Mouse (Mus musculus) CH12.LX (cell line): ENCODE measurements around the gene Esd.

Experiments used
- CTCF ChIP-seq, 2 experiments: IDR thresholded peaks in 1 of 2; conservative IDR thresholded peaks in 1 of 2; 2 replicates each; pipeline ENCODE4 v1.5.1; 2011 to 2012; ENCODE audit warnings: low read depth in 2 of 2, low read length in 2 of 2, improper control_type of control experiment in 1 of 2, inconsistent platforms in 1 of 2, mild to moderate bottlenecking in 1 of 2, moderate library complexity in 1 of 2
- JUN ChIP-seq: IDR thresholded peaks from 2 replicates; pipeline ENCODE4 v1.6.1; 2011; ENCODE audit warnings: low read depth, mild to moderate bottlenecking, low read length, improper control_type of control experiment, moderate library complexity; ENCODE audit not compliant: insufficient read depth
- MAX ChIP-seq: IDR thresholded peaks from 2 replicates; pipeline ENCODE4 v1.6.1; 2011; ENCODE audit warnings: low read length, improper control_type of control experiment
- MXI1 ChIP-seq: IDR thresholded peaks from 2 replicates; pipeline ENCODE4 v1.6.1; 2011; ENCODE audit warnings: mild to moderate bottlenecking, low read depth, low read length, improper control_type of control experiment
- PAX5 ChIP-seq: IDR thresholded peaks from 2 replicates; pipeline ENCODE4 v1.6.1; 2012; ENCODE audit warnings: low read length, inconsistent platforms, mixed read lengths
- SMC3 ChIP-seq: IDR thresholded peaks from 2 replicates; pipeline ENCODE4 v1.6.1; 2011; ENCODE audit warnings: low read depth, low read length, improper control_type of control experiment

DNA sequence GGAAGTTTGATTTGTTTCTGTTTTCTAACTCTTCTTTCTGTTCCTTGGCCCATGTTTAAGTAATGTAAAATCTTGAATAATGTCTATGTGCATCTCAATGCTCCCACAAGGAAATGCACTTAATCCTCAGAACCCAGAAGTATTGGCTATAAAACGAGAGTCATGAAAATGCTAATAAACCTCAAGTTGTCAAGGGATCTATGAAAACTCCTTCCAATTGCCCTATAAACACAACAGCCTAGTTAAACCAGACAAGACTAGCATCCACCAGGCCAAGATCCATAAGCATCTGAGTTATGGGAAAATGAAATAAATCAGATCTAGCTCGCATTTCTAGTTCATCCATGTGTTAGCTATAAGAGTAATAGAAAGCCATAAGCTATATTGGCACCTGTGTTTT, 40.1 kb upstream of the Esd start:
- TF ChIP-seq SMC3, result no peak
- TF ChIP-seq CTCF (conservative IDR thresholded peaks at IDR 0.05 in 1 of 2, IDR thresholded peaks at IDR 0.05 in 1 of 2; ENCODE audit: low read depth in 2 of 2, low read length in 2 of 2), result no peak
- TF ChIP-seq JUN, result no peak
- TF ChIP-seq PAX5, result no peak
- TF ChIP-seq MAX, result no peak
- TF ChIP-seq MXI1, result no peak
